Mouse (Mus musculus): ENCODE measurements around the gene Rtca. TPM values are rescaled to one million over a fixed set of nuclear protein-coding genes. Genes with fewer than 3 reads are reported as not detected.

Gene Rtca
- polyA plus RNA-seq, 1 experiment: 51.0 TPM

DNA sequence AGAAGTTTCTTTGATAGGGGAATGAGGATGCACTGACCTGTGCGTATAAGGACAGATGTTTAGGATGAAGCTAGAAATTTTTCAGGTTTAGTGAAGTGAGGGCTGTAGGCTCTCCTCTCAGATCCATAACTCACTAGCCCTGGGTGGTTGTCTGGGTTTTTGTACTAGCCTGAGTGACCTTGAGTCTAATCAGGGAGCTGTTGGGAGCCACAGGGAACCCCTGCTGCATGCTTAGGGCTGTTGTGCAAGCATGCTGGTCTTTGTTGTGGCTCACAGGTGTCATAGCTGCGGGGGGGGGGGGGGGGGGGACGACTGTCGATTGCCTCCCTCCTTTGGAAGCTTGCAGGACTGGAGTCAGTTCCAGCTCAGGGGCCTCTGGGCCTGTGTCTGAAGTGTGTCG, 21.7 kb upstream of the Rtca start:
- Histone ChIP-seq H3ac (ENCODE audit: control insufficient read depth, insufficient read length) (no peak overlapping the region), H3K79me2 (ENCODE audit: control insufficient read depth, insufficient read depth) (no peaks in the 10 kb centered on the region), H3K4me3 (no peak overlapping the region), H3K36me3 (ENCODE audit: control insufficient read depth, insufficient read depth) (no peaks in the 10 kb centered on the region), H3K27me3 (ENCODE audit: control insufficient read depth, insufficient read depth, insufficient read length) (no peaks in the 10 kb centered on the region), H3K4me2 (ENCODE audit: low read depth) (no peak overlapping the region)
- TF ChIP-seq USF1 (IDR thresholded peaks at IDR 0.05; ENCODE audit: low read depth): no peak
- TF ChIP-seq TCF12 (IDR thresholded peaks at IDR 0.05; ENCODE audit: insufficient read depth, poor library complexity, severe bottlenecking): no peak
- no peak for TF ChIP-seq REST (IDR thresholded peaks at IDR 0.05; ENCODE audit: insufficient read depth, insufficient read length)
- no peak for TF ChIP-seq MAX (IDR thresholded peaks at IDR 0.05; ENCODE audit: low read depth)
- no peak for TF ChIP-seq MYOD1 (IDR thresholded peaks at IDR 0.05; ENCODE audit: control insufficient read depth in 1 of 3, insufficient read length in 2 of 3, low read depth in 2 of 3)

DNA sequence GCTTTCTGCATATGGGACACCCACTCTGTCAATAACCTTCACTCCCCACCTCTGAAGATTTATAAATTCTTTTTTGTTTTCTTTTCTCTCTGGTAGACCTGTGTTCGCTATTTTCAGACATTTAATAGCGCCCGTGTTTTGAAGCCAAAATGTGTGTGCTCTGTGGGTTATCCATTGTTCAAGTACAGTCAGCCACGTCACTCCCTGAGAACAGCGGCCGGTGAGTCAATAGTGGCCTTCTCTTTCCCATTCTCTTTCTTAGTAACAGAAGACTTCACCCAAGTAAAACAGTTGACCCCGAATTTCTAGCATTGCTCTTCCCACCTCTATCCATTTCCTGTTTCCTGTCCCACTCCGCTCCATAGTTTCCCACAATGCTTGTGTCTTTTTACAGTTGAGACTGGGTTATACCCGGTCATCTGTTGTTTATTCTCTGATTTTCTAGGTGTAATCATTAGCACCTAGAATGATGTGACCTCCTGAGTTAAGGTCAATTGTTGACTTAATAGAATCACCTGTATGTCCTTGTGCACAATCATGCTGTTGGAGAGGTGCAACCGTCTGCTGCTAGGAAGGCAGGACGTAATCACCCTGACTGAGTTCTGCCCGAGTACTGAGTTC, 12.2 kb upstream of the Rtca start:
- Histone ChIP-seq H3K4me2 (ENCODE audit: low read depth) (no peak overlapping the region), H3K27me3 (ENCODE audit: control insufficient read depth, insufficient read depth, insufficient read length) (no peaks in the 10 kb centered on the region), H3K79me2 (ENCODE audit: control insufficient read depth, insufficient read depth) (no peaks in the 10 kb centered on the region), H3K4me3 (no peak overlapping the region), H3ac (ENCODE audit: control insufficient read depth, insufficient read length) (no peak overlapping the region), H3K36me3 (ENCODE audit: control insufficient read depth, insufficient read depth) (no peaks in the 10 kb centered on the region)
- no peak for TF ChIP-seq MYOD1 (IDR thresholded peaks at IDR 0.05; ENCODE audit: control insufficient read depth in 1 of 3, insufficient read length in 2 of 3, low read depth in 2 of 3)
- TF ChIP-seq SRF (IDR thresholded peaks at IDR 0.05; ENCODE audit: control insufficient read depth, insufficient read length, low read depth): no peak
- TF ChIP-seq USF1 (IDR thresholded peaks at IDR 0.05; ENCODE audit: low read depth): no peak
- TF ChIP-seq MAX (IDR thresholded peaks at IDR 0.05; ENCODE audit: low read depth): no peak
- no peak for TF ChIP-seq POLR2A (IDR thresholded peaks at IDR 0.05; ENCODE audit: insufficient read length, low read depth)
- TF ChIP-seq TCF12 (IDR thresholded peaks at IDR 0.05; ENCODE audit: insufficient read depth, poor library complexity, severe bottlenecking): no peak
- no peak for TF ChIP-seq POLR2AphosphoS2 (IDR thresholded peaks at IDR 0.05; ENCODE audit: insufficient read length, low read depth)

DNA sequence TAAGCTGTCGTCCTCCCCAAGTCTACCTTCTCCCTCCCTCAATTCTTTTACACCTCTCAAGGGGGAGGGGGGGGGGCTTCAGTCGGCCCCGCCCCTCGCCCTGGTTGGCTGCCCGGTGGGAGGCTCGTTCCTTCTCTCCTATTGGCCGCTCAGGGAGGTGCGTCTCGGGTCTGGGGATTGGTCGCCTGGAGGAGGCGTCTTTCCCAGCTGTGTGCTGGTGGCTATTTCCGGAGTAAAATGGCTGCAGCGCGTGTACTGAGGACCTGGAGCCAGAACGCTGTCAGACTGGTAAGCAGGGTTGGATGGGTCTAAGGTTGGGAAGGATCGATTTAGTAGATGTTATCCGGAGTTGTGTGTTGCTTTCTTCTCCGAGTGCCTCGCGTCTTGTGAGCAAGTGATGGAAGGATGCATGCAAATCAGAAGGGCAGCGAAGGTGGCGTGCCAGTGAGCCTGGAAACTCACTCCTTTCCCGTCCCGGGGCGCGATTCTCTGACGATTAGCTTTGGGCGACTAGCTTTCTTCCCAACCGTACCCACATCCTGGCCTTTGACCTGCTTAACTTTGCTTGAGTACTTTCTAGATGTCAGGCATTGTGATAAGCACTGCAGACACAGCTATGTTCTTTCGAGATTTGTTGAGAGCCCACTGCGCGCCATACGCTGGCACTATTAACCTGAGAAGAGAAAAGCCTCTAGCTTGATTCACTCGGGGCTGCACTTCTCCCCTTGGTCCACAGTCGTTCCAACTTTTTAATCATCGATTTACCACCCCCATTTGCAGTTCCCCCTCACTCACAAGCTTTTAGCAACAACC, 5.1 kb upstream of the Rtca start, which contains the start of gene Dbt:
Gene Dbt, plus strand, starts transcription at position 167 of the 813 bp plus-strand sequence.
- Histone ChIP-seq H3K4me3 (peak within 1 kb of the TSS; percentile 45), H3K27me3 (ENCODE audit: control insufficient read depth, insufficient read depth, insufficient read length) (no peaks in the 10 kb centered on the region), H3K4me2 (ENCODE audit: low read depth) (peak within 1 kb of the TSS; percentile 69), H3ac (ENCODE audit: control insufficient read depth, insufficient read length) (no peak within 1 kb of the TSS), H3K36me3 (ENCODE audit: control insufficient read depth, insufficient read depth) (no peaks in the 10 kb centered on the region), H3K79me2 (ENCODE audit: control insufficient read depth, insufficient read depth) (no peaks in the 10 kb centered on the region)
- TF ChIP-seq POLR2A (IDR thresholded peaks at IDR 0.05; ENCODE audit: insufficient read length, low read depth) (peak; percentile 68), TCF3 (IDR thresholded peaks at IDR 0.05; ENCODE audit: insufficient read length, low read depth) (no peak), MYOD1 (IDR thresholded peaks at IDR 0.05; ENCODE audit: control insufficient read depth in 1 of 3, insufficient read length in 2 of 3, low read depth in 2 of 3) (peak in 1 of 3 experiments; percentile 19), MYOG (IDR thresholded peaks at IDR 0.05; ENCODE audit: control insufficient read depth in 1 of 3, insufficient read depth in 1 of 3, insufficient read length in 2 of 3, low read depth in 2 of 3) (no peak), POLR2AphosphoS2 (IDR thresholded peaks at IDR 0.05; ENCODE audit: insufficient read length, low read depth) (peak; percentile 80), USF1 (IDR thresholded peaks at IDR 0.05; ENCODE audit: low read depth) (no peak)

DNA sequence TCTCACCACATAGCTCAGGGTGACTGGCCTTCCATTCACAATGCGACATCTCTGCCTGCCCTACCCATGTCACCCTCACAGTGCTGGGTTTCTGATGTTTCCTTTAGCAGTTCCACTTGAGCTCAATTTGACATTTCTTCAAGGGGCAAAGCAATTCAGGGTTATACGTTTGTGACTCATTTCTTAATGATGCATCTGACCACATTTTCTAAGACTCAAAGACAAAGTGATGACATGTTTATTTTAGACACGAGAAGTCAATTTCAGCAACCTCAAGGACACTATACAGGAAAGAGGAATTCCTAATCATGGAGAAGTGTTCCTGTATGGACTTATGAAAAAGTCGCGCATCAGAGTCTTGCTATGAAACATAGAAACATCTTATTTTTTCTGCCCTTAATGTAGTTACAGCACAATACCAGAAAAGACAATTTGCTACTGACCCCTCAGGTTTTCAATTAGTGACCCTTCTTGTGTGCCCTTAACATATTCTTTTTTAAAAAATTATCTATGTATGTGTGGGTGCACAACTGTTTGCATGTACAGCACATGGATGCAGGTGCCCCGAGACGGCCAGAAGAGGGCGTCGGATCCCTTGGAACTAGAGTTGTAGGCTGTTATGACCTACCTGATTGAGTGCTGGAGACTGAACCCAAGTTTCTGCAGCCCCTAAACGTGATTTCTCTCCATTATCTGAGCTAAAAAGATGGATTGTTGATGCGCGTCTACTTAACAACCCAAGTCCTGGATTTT, 4.3 kb upstream of the Rtca start:
- TF ChIP-seq MYOG (IDR thresholded peaks at IDR 0.05; ENCODE audit: control insufficient read depth in 1 of 3, insufficient read depth in 1 of 3, insufficient read length in 2 of 3, low read depth in 2 of 3) (no peak), TCF12 (IDR thresholded peaks at IDR 0.05; ENCODE audit: insufficient read depth, poor library complexity, severe bottlenecking) (no peak), CEBPB (IDR thresholded peaks at IDR 0.05; ENCODE audit: insufficient read depth, poor library complexity, severe bottlenecking) (no peak), SRF (IDR thresholded peaks at IDR 0.05; ENCODE audit: control insufficient read depth, insufficient read length, low read depth) (no peak), USF1 (IDR thresholded peaks at IDR 0.05; ENCODE audit: low read depth) (no peak), E2F4 (IDR thresholded peaks at IDR 0.05; ENCODE audit: insufficient read depth) (no peak), MYOD1 (IDR thresholded peaks at IDR 0.05; ENCODE audit: control insufficient read depth in 1 of 3, insufficient read length in 2 of 3, low read depth in 2 of 3) (no peak), POLR2A (IDR thresholded peaks at IDR 0.05; ENCODE audit: insufficient read length, low read depth) (no peak), POLR2AphosphoS2 (IDR thresholded peaks at IDR 0.05; ENCODE audit: insufficient read length, low read depth) (no peak), REST (IDR thresholded peaks at IDR 0.05; ENCODE audit: insufficient read depth, insufficient read length) (no peak), TCF3 (IDR thresholded peaks at IDR 0.05; ENCODE audit: insufficient read length, low read depth) (no peak), MAX (IDR thresholded peaks at IDR 0.05; ENCODE audit: low read depth) (no peak)
- Histone ChIP-seq H3K79me2 (ENCODE audit: control insufficient read depth, insufficient read depth) (peaks cover 5% of the 10 kb centered on the region), H3K4me3 (peak overlapping the region; percentile 45)

More for the DNA sequence above, 4.3 kb upstream of the Rtca start:
- H3K36me3 ChIP-seq (ENCODE audit: control insufficient read depth, insufficient read depth): no peaks in the 10 kb centered on the region
- H3K27me3 ChIP-seq (ENCODE audit: control insufficient read depth, insufficient read depth, insufficient read length): no peaks in the 10 kb centered on the region
- H3K4me2 ChIP-seq (ENCODE audit: low read depth): peak overlapping the region; percentile 69
- no peak overlapping the region for H3ac ChIP-seq (ENCODE audit: control insufficient read depth, insufficient read length)
